Mouse (Mus musculus) gastrocnemius, adult 8-10 months (tissue): Measurements from ENCODE around the gene Mta2. TPM values are rescaled to one million over a fixed set of nuclear protein-coding genes. Genes with fewer than 3 reads are reported as not detected.
A peak's percentile ranks its signal among the peaks of the same experiment; 100 is the strongest.

ENCODE experiments used
- DNase-seq, 2 experiments: peaks; one replicate each; pipeline ENCODE4 v3.0.0; 2022; ENCODE audit warnings: low spot score in 2 of 2
- total RNA-seq, 4 experiments: library from RNA; stranded (reverse); gene quantifications; 2 replicates each; pipeline ENCODE4 v1.2.4; 2022

The Mta2 gene
- total RNA-seq, 4 experiments from 2014 or later = 21.0 to 25.7 (median 23.4) TPM

GRCm38 (mm10) chr19:8929224-8930088, 12.2 kb upstream of the Mta2 start, which contains the start of the genes Rom1 and Eml3:
Rom1 (minus strand) TSS chr19:8929356.
Eml3 (plus strand) TSS chr19:8929552.
- peak; percentile 92 for DNase-seq

GRCm38 (mm10) chr19:8930117-8930516, 11.6 kb upstream of the Mta2 start:
- no peak for DNase-seq

- DNase-seq = no peak
These were observed 10.9 kb upstream of the Mta2 start for GRCm38 (mm10) chr19:8930771-8931170.

GRCm38 (mm10) chr19:8936736-8937135, 4.9 kb upstream of the Mta2 start:
- DNase-seq = no peak

GRCm38 (mm10) chr19:8940526-8941133, 1.0 kb upstream of the Mta2 start:
- no peak for DNase-seq

GRCm38 (mm10) chr19:8941136-8941514, 550 bp upstream of the Mta2 start:
- no peak for DNase-seq

- DNase-seq = no peak
These were observed 745 bp downstream of the Mta2 start for GRCm38 (mm10) chr19:8942276-8942964.

- DNase-seq = no peak
These were observed 1.4 kb downstream of the Mta2 start for GRCm38 (mm10) chr19:8943047-8943446.

- no peak for DNase-seq
These were observed 2.4 kb downstream of the Mta2 start for GRCm38 (mm10) chr19:8944062-8944461.

GRCm38 (mm10) chr19:8944750-8945149, 3.1 kb downstream of the Mta2 start:
- peak; percentile 56 to 61 for DNase-seq

GRCm38 (mm10) chr19:8945251-8945650, 3.6 kb downstream of the Mta2 start:
- no peak for DNase-seq

GRCm38 (mm10) chr19:8946929-8947328, 5.3 kb downstream of the Mta2 start:
- no peak for DNase-seq

- DNase-seq = no peak
These were observed 8.5 kb downstream of the Mta2 start for GRCm38 (mm10) chr19:8950190-8950589.

- no peak for DNase-seq
These were observed 10.6 kb downstream of the Mta2 start for GRCm38 (mm10) chr19:8952241-8952640.

GRCm38 (mm10) chr19:8953135-8954039, 11.7 kb downstream of the Mta2 start, which contains the start of gene Tut1:
Tut1 (plus strand) TSS chr19:8953847.
- peak; percentile 83 to 86 for DNase-seq

GRCm38 (mm10) chr19:8954171-8954570, 12.5 kb downstream of the Mta2 start:
- no peak for DNase-seq

GRCm38 (mm10) chr19:8962256-8962655, 20.6 kb downstream of the Mta2 start:
- no peak for DNase-seq

- no peak for DNase-seq
These were observed 23.4 kb downstream of the Mta2 start for GRCm38 (mm10) chr19:8965075-8965474.

- DNase-seq = peak in 1 of 2 experiments; percentile 47
These were observed 24.1 kb downstream of the Mta2 start for GRCm38 (mm10) chr19:8965771-8966170.

- DNase-seq = no peak
These were observed 24.5 kb downstream of the Mta2 start for GRCm38 (mm10) chr19:8966198-8966589.
